Mouse (Mus musculus): ENCODE data around the gene Sdk1. TPM values are rescaled to one million over a fixed set of nuclear protein-coding genes. Genes with fewer than 3 reads are reported as not detected.

The Sdk1 gene
- total RNA-seq, 2 experiments from 2014 or later = 3.0 to 3.3 TPM

DNA sequence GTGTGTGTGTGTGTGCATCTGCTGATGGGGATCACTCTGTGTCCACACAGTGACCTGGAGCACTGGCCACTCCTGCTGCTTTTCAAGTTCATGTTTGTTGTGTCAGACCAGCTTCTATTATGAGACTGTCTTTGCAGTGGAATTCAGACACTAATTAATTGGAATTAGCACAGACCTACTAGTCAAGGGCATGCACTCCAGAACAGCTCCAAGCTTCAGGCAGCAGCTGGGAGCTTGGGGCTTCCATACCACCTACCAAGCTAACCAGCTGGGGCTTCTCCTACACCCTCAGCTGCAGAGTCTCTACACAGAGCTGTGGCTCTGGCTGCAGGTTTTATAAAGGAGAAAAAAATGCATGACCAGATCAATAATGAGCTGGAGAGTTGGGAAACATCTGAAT, 729.8 kb downstream of the Sdk1 start:
- DNase-seq = no peak
- intact Hi-C loops (cut with DNase I) = no loop called here

DNA sequence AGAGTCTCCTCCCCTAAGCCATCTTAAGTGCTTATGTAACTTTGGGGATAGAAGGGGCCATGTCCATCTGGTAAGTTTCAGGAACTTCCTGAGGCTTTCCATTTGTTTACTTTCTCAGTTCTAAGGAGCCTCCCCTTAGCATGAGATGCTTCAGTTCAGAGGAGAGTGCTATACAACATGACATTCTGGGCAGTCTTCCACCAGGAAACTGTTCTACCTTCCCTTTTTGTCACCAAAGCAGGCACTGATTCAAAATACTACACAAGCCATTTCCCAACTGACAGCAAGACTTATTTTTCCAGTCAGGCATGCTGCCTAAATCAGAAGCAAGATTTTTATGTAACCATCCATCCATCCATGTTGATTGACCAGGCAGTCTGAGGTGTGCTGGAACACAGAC, 738.2 kb downstream of the Sdk1 start:
- DNase-seq = no peak
- intact Hi-C loops (cut with DNase I) = no loop called here

DNA sequence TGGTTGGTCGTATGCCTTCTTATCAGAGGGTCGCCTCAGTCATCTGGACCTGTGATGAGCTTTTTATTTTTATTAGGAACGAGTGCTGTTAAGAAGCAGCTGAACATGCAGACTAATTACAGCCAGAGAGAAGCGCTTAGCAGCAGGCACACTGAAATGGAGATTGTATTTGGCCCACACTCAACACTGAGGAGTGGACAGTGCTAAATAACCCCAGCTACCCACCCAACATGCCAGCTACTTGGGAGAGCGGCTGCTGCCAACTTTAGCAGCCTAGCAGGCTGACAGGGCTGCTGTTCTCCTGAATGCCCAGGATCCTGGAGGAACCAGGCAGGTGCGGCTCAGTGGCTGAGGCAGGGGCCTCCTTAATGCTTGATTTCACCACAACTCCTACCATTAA, 739.5 kb downstream of the Sdk1 start:
- intact Hi-C loops (cut with DNase I) = loop anchor here (10.0 kb wide), 2 partner anchors 464 to 736 kb away; partner anchors contain the start of gene Sdk1
- peak in 1 of 2 experiments; percentile 5 for DNase-seq

DNA sequence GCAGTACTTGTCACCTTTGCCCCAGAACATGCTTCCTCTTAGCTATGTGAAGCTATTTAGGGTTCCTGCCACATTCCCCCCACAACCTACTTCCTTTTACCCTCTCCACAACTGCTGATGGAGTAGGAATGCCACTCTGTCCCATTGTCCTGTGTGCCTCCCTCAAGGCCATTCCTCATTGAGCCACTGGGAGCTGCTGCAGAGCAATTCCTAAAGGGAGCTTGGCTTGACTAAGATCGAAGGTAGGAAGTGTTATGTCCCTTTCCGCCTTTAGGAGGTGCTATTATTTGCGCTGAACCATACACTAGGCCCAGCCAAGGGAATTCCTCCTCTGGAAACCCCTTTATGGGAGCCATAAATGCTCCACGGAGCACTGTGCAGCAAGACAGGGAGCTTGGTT, 743.0 kb downstream of the Sdk1 start:
- intact Hi-C loops (cut with DNase I) = loop anchor here (10.0 kb wide), 2 partner anchors 460 to 740 kb away; partner anchors contain the start of gene Sdk1
- DNase-seq = no peak

DNA sequence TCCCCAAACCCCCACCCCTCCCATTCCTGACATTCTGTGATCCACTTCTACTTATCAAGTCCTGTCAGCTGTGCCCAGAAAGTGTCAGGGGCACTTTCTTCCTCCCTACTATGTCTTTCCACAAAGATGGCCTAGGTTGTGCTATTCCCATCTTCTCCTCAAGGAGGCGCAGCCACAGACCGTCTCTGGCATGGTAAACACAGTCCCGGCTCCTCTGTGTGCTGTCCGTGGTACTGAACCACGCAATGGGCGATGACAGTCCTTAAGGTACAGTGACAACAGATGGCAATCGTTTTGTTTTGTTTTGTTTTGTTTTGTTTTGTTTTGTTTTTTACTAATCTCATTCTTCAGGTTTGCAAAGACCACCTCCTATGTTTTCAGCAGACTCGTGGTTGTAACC, 743.7 kb downstream of the Sdk1 start:
- peak; percentile 80 to 88 for DNase-seq
- intact Hi-C loops (cut with DNase I) = loop anchor here (1.0 to 10.0 kb wide), 3 partner anchors 334 to 740 kb away; partner anchors contain the start of gene Sdk1

DNA sequence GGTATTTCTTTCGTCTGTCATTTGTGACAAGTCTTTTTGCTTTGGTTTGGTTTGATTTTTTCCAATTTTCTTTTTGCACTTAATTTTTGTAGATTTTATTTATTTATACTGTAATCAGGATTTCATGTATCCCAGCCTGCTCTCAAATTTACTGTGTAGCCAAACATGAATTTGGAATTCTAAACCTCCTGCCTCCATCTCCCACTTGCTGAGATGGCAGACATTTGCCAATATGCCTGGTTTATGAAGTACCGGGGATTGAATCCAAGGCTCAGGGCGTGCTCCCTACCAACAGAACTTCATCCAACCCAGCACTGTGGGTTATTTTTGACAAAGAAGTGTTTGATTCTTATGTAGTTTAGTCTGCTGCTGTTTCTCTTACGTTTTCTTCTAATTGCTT, 744.3 kb downstream of the Sdk1 start:
- no peak for DNase-seq

DNA sequence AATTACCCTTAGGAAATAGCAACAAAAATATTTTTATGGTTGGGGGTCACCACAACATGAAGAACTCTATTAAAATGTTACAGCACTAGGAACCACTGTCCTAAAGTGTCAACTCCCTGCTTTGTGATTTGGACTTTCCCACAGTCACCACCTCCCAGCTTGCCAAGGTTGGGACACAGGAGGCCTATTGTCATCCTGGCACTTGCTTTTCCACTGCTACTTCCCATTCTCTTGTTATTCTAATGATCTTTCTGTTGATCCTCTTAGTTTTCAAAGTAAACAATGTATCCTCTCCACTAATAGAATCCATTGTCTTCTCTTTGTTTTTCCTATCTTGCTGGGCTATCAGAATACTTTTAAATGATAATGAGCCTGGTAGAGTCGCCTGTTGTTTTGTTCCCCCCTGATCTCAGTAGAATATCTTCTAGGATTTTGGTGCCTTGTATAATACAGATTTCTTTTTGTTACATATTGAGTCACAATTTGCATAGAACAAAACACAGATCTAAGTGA, 746.1 kb downstream of the Sdk1 start:
- DNase-seq = no peak
- intact Hi-C loops (cut with DNase I) = loop anchor here (10.0 kb wide), 2 partner anchors 457 to 743 kb away; partner anchors contain the start of gene Sdk1

More for the DNA sequence above, 744.3 kb downstream of the Sdk1 start:
- intact Hi-C loops (cut with DNase I) = loop anchor here (1.0 to 10.0 kb wide), 3 partner anchors 334 to 741 kb away; partner anchors contain the start of gene Sdk1

DNA sequence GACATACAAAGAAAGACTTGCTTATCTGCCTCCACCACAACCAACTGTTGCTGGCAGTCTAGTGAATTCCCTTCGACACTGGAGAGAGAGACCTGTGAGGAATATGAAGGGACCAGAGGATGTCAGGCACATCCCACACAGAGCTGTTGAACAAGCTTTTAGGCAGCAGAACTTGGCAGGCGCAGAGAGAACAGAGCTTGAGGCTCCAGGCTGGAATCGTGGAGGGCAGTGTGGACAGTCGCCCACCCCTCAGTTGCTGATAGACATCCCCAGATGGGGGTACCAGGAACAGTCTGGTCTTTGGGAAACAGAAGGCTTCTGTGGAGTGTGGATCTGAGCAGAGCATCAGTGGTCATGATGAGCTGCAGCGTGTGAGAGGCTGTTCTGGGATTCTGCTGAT, 747.4 kb downstream of the Sdk1 start:
- intact Hi-C loops (cut with DNase I) = loop anchor here (10.0 kb wide), 2 partner anchors 456 to 744 kb away; partner anchors contain the start of gene Sdk1

DNA sequence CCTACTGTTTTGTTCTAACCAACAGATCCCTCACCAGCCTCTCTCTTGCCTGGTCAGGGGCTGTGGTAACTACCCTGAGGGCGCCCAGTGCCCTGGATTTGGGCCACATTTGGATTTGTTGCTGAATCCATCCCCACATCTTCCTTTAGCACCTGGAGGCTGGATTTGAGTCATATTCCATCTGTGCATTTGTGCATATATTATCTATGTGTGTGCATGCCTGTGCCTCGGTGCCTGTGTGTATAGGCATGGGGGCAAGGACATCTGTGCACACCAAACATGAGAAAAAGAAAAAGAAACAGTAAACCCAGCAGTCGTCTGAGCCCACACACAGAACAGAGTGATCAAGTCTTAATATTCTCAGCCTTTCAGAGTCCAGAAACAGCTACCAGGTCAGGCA, 752.9 kb downstream of the Sdk1 start:
- intact Hi-C loops (cut with DNase I) = no loop called here
- no peak for DNase-seq

More for the DNA sequence above, 747.4 kb downstream of the Sdk1 start:
- DNase-seq = no peak

DNA sequence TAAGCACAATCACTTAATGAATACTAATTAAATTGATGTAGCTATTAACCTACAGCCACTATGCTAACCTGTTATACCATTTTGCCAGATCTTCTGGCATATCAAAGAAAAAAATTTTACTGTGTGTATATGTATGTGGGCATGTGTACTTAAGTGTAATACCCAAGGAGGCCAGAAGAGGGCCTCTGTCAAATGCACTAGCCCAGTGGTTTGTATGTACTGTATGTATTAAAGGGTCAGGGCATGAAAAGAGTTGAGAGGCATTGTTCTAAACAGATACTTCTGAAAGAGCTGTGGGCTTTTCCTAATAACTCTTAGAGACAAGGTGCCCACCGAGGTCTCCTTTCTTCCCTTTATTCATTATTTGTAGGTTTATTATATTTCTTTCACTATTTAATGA, 759.0 kb downstream of the Sdk1 start:
- no peak for DNase-seq
- intact Hi-C loops (cut with DNase I) = no loop called here

DNA sequence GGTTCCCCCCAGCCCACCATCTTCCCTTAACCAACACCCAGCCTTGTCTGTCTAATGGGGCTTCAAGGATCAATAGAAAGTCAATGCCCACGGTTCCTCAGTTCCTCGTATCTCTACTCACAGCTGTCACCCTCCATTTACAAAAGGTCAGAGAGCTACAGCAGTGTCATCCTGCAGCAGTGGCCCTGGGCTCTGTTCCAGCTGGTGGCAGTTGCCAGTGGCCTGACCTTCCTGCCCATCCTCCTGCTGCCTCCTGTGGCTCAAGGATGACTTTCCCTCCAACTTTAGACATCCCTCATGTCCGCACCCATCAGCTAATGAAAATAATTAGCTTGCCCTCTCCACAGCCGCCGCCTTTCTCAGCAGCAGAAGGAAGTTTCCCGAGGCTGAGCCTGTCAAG, 759.8 kb downstream of the Sdk1 start:
- intact Hi-C loops (cut with DNase I) = no loop called here

DNA sequence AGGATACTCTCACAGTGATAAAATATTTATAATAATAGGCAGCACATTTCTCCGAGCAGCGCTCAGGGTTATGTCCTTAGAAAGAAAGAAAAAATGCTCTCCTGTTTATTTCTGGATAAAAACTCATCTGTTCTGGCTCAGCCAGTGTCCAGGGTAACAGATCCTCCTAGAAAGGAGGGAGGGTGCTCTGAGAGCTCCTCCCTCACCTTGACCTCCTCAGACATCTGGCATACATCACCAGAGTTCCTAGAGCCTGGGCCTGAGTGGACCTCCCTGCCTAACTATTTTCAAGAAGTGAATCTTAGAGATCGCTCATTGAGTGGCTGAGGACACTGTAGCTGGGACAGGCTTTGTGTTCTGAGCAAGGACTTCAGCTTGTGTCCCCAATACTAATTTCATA, 760.7 kb downstream of the Sdk1 start:
- intact Hi-C loops (cut with DNase I) = no loop called here
- DNase-seq = no peak

More for the DNA sequence above, 759.8 kb downstream of the Sdk1 start:
- DNase-seq = peak in 1 of 2 experiments; percentile 5

DNA sequence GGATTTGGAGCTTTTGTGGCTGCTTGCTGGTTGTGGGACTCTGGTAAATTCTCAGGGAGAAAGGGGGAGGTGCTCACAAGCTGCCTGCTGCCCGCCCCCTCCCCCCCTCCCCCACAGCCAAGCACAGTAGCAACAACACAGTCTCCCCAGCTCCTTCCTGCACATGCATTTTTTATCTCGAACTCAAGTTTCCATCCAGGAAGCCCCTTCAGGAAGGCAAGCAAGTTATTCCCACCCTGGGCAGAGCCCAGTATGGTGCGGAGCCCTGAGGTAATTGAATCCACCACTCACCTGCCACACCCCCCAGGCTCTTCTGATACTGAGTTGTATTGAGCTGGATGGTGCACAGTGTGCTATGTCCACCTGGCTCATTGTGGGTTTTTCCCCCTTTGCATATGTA, 768.9 kb downstream of the Sdk1 start:
- intact Hi-C loops (cut with DNase I) = loop anchor here (2.0 kb wide), 1 partner anchor 29 kb away; no protein-coding TSS in a partner anchor
- no peak for DNase-seq

DNA sequence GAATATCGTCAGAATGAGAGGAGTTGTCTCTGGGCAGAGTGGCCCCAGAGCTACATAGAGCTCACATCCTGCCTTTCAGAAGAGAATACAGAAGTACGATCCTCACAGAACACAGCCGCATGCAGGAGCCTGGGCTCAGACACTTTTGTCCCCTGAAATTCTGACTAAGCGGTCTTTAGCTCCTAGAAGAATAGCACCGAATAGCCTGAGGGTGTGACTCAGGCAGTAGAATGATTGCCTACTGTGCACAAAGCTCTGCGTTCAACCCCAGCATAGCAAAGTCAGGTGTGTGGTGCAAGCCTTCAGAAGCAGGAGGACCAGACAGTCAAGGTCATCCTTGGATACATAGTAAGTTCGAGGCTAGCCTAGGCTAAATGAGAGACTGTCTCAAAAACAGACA, 775.7 kb downstream of the Sdk1 start:
- intact Hi-C loops (cut with DNase I) = no loop called here
- no peak for DNase-seq

DNA sequence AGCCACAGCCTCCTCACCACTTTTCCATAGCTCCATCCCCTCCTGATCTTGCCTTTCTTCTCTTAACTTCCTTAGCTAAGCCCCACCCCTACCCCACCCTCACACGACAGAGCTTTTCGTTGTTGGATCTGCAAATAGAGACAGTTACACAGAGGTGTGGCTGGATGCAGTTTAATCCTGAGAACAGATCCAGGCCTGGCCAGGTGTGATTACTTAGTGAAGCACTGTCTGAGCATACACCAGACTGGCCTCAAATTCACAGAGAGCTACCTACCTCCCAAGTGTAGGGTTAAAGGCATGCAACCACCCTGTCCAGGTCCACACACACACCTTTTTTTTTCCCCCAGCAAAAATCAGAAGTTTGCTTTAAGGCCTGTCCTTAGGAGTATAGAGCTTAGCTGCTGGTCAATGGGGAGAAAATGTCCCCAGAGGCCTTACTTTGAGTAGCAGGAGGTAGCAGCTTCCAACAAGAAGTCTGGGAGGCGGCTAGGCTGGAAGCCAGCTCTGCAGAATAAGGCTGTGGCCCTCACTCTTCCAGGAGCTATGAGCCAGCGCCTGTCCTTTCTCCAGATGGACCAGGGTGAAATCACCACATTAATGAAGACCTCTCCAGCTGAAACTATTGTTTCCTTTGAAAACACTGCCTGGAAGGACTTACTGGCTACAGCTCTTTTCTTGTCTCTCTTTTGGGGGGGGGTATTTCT, 781.7 kb downstream of the Sdk1 start:
- DNase-seq = peak; percentile 45 to 56

DNA sequence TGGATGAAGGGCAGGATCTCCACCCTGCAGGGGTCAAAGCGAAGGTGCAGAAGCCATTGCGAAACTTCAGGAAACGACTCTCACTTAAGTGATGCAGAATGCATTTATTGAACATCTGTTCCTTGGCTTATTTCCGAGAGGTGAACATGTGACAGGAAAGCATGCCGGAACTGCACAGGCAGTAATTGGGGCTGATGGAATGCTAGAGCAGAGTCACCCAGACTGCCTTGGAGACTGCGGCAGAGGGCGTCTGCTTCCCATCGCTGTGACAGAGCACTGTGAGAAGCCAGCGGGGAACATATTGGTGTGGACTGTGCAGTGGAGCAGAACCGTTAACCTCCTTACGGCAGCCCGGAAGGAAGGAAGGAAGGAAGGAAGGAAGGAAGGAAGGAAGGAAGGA, 783.2 kb downstream of the Sdk1 start:
- DNase-seq = peak; percentile 15 to 25
- intact Hi-C loops (cut with DNase I) = no loop called here

More for the DNA sequence above, 781.7 kb downstream of the Sdk1 start:
- intact Hi-C loops (cut with DNase I) = no loop called here

DNA sequence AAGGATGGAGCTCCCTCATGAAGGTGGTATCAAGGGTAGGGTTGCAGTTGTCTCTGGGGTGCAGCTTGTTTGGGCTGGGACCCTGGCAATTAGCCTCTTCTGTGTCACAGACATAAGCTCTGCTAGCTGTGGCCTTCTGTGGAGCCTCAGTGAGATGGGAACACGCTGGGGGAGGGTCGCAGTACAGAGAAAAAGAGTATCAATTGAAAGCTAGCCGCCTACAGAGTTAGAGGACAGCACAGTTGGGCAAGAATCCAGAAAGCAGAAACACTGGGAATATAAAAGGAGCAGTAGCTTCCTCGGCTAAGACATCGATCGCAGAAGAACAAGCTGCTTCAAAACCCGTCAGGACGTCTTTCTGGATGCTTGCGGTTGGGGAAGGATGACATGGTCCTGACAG, 795.2 kb downstream of the Sdk1 start:
- intact Hi-C loops (cut with DNase I) = no loop called here
- DNase-seq = no peak

DNA sequence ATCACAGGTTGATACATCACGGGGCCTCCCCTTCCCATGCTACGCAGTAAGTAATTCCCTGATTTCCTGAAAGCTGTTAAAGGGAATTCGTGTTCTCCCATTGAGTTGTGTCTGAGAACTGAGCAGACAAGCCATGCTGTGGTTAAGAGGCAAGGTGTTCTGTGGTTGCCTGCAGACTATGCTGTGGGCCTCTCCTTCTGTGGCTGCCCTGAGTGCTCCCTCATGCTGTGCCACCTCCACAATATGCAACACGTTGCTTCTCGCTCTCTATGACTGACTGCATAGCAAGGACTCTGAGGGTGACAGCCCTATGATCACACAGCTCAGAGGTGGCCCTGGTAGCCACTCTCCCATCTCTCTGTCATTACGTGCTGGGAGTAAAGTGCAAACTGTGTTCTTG, 797.9 kb downstream of the Sdk1 start:
- DNase-seq = no peak
- intact Hi-C loops (cut with DNase I) = loop anchor here (2.0 kb wide), 1 partner anchor 28 kb away; no protein-coding TSS in a partner anchor

DNA sequence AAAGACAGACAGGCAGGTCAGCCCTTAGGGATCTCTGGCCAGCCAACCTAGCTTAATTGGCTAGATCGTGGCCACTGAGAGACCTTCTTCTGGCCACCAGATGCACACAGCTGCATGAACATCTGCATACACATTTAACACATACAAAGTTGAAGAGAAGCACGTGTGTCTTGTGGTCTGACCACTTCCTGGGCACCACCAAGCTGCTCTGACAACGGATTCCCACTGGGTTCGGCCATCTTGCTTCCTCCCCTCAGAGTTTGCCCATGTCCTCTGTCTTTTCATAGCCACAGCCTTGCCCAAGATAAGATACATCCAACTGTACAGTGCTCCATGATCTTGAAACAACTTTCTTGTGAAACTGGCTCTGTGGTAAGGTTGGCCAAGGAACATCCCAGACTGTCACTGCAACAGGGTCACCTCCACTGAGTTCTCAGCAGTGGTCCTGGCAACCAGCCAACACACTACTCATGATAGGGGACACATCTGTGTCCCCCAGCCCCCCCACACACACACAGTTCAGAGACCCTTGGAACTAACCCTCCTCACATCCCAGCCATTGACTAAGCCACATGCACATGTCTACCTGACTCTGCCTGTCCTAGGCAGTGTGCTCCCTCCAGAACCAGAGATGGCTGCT, 798.7 kb downstream of the Sdk1 start:
- intact Hi-C loops (cut with DNase I) = loop anchor here (2.0 kb wide), 1 partner anchor 29 kb away; no protein-coding TSS in a partner anchor
- DNase-seq = no peak

DNA sequence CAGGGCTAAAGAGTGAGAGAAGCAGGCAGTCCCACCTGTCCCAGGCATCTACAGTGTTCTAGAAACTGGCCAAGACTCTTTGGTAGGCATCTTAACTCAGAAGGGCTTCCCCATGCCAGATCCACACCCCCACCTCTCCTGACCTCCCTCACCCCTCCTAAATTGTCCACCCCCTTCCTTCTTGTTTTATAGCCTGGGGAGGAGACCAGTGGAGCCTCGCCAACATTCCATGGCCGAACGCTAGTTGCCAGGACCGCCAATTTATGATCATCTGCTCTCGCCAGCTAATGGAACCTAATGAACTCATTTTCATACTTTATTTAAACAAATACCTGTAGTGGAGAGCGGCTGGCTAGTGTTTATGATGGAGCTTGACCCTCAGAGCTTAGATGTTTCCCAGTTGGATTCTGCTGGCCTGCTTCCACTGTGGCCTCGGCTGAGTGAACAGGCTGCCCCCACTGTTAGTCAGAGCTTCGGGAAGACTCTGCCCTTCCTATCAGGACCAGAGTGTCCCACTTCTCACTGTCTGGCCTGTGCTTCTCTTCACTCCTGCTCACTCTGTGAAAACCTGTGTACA, 800.0 kb downstream of the Sdk1 start:
- no peak for DNase-seq
- intact Hi-C loops (cut with DNase I) = no loop called here

DNA sequence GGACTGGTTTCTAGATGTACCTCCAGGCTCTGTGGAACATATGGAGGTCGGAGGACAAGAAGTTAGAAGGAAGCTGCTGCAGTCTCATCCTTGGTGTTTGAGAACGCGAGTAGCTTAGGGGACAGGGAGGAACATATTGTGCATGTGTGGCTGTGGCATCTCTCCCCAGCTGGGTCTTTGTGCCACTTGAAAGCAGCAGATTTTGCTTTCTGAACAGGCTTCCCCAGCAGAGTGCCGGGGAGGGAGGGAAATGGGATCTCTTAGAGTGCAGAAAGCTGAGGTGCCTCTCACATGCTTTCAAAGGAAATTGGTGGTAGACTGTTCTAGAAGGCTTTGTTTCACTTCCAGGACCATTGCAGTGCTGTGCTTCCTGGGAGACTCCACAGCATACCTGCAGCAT, 820.5 kb downstream of the Sdk1 start:
- intact Hi-C loops (cut with DNase I) = no loop called here

More for the DNA sequence above, 820.5 kb downstream of the Sdk1 start:
- no peak for DNase-seq
